Mouse (Mus musculus) small intestine, adult 2 months (tissue): ENCODE measurements around the gene Tubb4b. TPM values are rescaled to one million over a fixed set of nuclear protein-coding genes. Genes with fewer than 3 reads are reported as not detected.

ENCODE experiments used
- H3K27ac ChIP-seq: fragments of 200-500 bp; 2 replicates; pipeline ENCODE4 v1.5.1; 2012; ENCODE audit warnings: low read depth, low read length, control low read depth, inconsistent platforms; ENCODE audit not compliant: insufficient read depth
- H3K27me3 ChIP-seq: fragments of 200-500 bp; 2 replicates; pipeline ENCODE4 v1.6.1; 2012; ENCODE audit warnings: mild to moderate bottlenecking, moderate library complexity, low read length, inconsistent platforms; ENCODE audit not compliant: control insufficient read depth, insufficient read depth
- H3K36me3 ChIP-seq: fragments of 200-500 bp; 2 replicates; pipeline ENCODE4 v1.6.1; 2012; ENCODE audit warnings: mild to moderate bottlenecking, low read length, control low read depth, inconsistent platforms; ENCODE audit not compliant: control insufficient read depth, insufficient read depth
- H3K4me1 ChIP-seq: fragments of 200-500 bp; 2 replicates; pipeline ENCODE4 v1.6.1; 2012; ENCODE audit warnings: low read length, inconsistent platforms, mixed read lengths; ENCODE audit not compliant: control insufficient read depth, insufficient read depth, insufficient read length
- H3K4me3 ChIP-seq: fragments of 200-500 bp; 2 replicates; pipeline ENCODE4 v1.5.1; 2012; ENCODE audit warnings: low read depth, mild to moderate bottlenecking, control low read depth, inconsistent platforms, low read length, moderate library complexity
- CTCF ChIP-seq: fragments of 200-500 bp; IDR thresholded peaks from 2 replicates; pipeline ENCODE4 v1.5.1; 2012; ENCODE audit warnings: low read depth, mild to moderate bottlenecking, control low read depth, inconsistent platforms, low read length, moderate library complexity, mixed read lengths; ENCODE audit not compliant: insufficient replicate concordance, insufficient read length; ENCODE audit errors: extremely low read depth
- POLR2A ChIP-seq: fragments of 200-500 bp; IDR thresholded peaks from 2 replicates; pipeline ENCODE4 v1.6.1; 2012; ENCODE audit warnings: low read depth, mild to moderate bottlenecking, control low read depth, inconsistent platforms, low read length, moderate library complexity
- WGBS: fragments of 180-500 bp; shearing (Covaris S2); methylation state at CpG from one replicate; pipeline ENCODE4 v1.1.7; 2018; 5-methylcytosine and 5-hydroxymethylcytosine counted together
- polyA plus RNA-seq: library from polyadenylated mRNA; depleted of rRNA; stranded (reverse); fragments of >200 nt; gene quantifications from 2 replicates; pipeline ENCODE4 v1.2.3, GENCODE M21; 2012

Tubb4b gene
- polyA plus RNA-seq, 1 experiment = 881 TPM

DNA sequence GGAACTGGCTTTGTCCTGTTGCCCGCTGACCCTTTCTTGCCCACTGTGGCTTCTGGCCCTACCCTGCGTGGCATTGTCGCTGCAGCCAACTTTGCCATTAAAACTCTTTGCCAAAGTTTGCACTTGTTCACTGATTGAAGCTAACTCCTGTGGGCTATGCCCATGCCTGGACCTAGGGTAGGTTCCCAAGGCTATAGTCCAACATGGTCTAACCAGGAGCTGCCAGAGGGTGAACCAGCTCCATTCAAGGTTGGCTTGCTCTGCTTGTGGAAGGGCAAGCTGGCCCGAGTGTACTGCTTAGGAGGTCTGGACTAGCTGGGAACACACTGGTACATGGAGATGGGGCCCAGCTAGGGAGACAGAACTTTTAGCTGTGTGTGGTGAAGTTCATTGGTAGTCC is 19.6 kb upstream of the Tubb4b start:
- Histone ChIP-seq H3K36me3 (peaks cover 10% of the 10 kb centered on the region), H3K4me1 (peaks cover 28% of the 10 kb centered on the region), H3K27ac (no peak overlapping the region), H3K4me3 (no peak overlapping the region), H3K27me3 (no peaks in the 10 kb centered on the region; the same call in 1 of the 2 replicates)
- 88% methylated on average over 4 of the region's 4 CpGs for WGBS
- no peak for TF ChIP-seq CTCF
- no peak for TF ChIP-seq POLR2A

DNA sequence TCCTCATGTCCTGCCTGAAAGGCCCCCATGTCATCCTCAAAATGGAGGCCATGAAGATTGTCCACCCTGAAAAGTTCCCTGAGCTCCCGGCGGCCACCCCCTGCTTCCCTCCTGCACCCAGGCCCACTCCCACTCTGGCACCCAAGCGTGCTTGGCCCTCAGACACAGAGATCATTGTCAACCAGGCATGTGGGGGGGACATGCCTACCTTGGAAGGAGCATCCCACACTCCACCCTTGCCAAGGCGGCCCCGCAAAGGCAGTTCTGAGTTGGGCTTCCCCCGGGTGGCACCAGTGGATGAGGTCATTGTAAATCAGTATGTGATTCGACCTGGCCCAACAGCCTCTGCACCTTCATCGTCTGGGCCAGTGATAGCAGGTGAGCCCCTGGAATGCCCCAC is 18.8 kb upstream of the Tubb4b start:
- no peak overlapping the region for H3K4me3 ChIP-seq
- 83% methylated on average over 8 of the region's 8 CpGs for WGBS
- no peak overlapping the region for H3K27ac ChIP-seq
- H3K27me3 ChIP-seq = no peaks in the 10 kb centered on the region; the same call in 1 of the 2 replicates
- H3K4me1 ChIP-seq = peaks cover 28% of the 10 kb centered on the region
- TF ChIP-seq POLR2A = no peak
- TF ChIP-seq CTCF = no peak
- H3K36me3 ChIP-seq = peaks cover 5% of the 10 kb centered on the region; the same call in 1 of the 2 replicates

DNA sequence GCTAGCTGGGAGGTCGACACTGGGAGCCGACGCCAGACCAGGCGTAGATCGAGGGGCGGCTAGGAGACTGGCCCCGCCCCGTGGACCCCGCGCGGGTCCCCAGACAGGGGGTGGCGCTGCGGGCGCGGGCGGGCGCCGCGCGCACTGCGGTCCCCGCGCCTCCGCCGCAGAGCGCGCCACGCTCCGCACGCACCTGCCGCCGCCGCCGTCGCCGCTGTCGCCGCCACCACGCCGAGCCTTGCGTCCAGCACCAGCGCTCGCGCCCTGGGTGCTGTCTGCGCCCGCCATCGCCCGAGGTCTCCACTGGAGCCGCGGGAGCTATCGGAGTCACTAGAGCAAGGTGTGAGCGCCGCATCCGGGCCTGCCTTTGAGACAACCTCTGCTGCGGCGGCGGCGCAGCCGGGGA is 17.6 kb upstream of the Tubb4b start, which contains the start of the genes Rnf208 and Cysrt1:
TSS of gene Rnf208 (plus strand) at position 155 of the 406 bp plus-strand sequence.
TSS of gene Cysrt1 (minus strand) at position 352 of the 406 bp plus-strand sequence.
- WGBS = under 1% methylated on average over 55 of the region's 59 CpGs
- Histone ChIP-seq H3K27me3 (no peaks in the 10 kb centered on the region; the same call in 1 of the 2 replicates), H3K4me3 (peak within 1 kb of the TSS; percentile 70), H3K27ac (peak within 1 kb of the TSS; percentile 31; the same call in 1 of the 2 replicates), H3K36me3 (no peaks in the 10 kb centered on the region; the same call in 1 of the 2 replicates), H3K4me1 (peaks cover 38% of the 10 kb centered on the region)
- TF ChIP-seq CTCF (no peak), POLR2A (no peak)

DNA sequence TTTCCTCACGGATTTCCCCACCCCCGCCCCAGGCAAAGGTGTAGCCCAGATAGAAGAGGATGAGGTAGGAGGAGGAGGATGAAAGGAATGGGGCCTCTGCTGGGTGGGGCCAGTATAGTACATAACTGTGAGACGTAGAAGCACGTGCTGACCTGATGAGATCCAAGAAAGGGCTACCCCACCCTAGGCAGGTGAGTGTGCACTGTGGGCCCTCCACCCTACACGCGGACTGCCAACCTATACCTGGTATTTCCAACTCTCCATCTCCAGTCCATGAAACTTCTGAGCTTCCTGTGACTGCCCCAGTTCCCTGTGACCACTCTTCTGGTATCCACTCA is 16.9 kb upstream of the Tubb4b start:
- Histone ChIP-seq H3K4me3 (peak overlapping the region; percentile 70), H3K4me1 (peaks cover 32% of the 10 kb centered on the region), H3K36me3 (no peaks in the 10 kb centered on the region; the same call in 1 of the 2 replicates), H3K27me3 (no peaks in the 10 kb centered on the region; the same call in 1 of the 2 replicates), H3K27ac (peak overlapping the region; percentile 31; the same call in 1 of the 2 replicates)
- no peak for TF ChIP-seq POLR2A
- TF ChIP-seq CTCF = no peak
- 11% methylated on average over 6 of the region's 6 CpGs for WGBS

DNA sequence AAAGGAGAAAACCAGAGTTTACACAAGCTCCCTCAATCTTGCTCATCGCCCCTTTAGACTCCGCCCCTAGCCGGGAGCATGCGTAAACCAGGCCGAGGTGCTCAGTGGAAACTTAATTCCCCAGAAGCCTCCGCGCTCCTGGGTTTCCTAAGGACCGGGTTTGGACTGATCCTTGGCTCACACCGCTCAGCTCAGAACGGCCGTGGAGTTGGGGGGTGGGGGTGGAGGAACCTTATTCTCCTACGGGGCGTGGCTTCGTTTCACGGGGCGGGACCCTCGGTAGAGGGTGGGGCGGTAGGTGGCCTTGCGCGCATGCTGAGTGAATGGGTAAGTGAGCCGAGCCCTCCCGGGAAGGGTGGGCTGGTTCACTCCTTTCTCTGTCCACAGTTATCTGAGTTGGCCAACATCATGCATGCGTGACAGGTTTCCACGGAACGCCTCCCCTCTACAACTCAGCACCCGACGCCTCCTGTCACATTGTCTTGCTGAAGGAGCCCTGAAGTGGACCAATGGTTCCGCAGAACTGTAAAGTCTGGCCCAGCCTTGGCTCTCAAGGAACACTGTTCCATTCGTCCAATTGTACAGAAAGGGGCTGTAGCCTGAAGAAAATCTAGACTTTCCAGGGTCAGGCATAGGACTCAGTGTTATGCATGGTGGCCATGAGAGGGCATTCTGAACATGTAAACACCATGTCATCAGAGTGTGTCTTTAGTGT is 16.4 kb upstream of the Tubb4b start:
- peaks cover 30% of the 10 kb centered on the region for H3K4me1 ChIP-seq
- H3K36me3 ChIP-seq = no peaks in the 10 kb centered on the region; the same call in 1 of the 2 replicates
- H3K4me3 ChIP-seq = peak overlapping the region; percentile 70
- TF ChIP-seq CTCF = no peak
- peak; percentile 35; the same call in 1 of the 2 replicates for TF ChIP-seq POLR2A
- peak overlapping the region; percentile 31; the same call in 1 of the 2 replicates for H3K27ac ChIP-seq
- H3K27me3 ChIP-seq = no peaks in the 10 kb centered on the region; the same call in 1 of the 2 replicates
- WGBS = 2% methylated on average over 29 of the region's 29 CpGs

DNA sequence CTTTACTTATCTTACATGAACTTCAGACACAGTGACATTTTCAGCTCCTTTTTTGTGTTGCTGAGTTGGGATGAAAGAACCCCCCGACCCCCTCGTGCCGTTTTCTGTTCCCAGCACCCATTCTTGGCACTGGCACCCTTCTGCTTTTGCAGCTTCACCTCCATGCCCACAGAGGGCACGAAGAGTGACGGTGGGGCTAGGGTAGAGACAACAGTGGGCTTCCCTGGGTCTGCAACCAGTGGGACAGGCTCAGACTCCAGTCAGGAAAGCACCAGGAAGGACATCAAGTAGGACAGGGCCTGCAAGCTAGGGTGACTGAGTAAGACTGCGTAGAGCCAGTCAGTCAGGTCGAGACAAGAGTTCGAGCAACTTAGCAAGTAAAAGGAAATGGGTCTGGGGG is 15.8 kb upstream of the Tubb4b start:
- H3K27ac ChIP-seq = 0 out of 2 replicates have a peak overlapping the region, but pooled peaks have one; percentile 31
- no peaks in the 10 kb centered on the region; the same call in 1 of the 2 replicates for H3K27me3 ChIP-seq
- TF ChIP-seq CTCF = no peak
- TF ChIP-seq POLR2A = no peak
- no peaks in the 10 kb centered on the region; the same call in 1 of the 2 replicates for H3K36me3 ChIP-seq
- H3K4me1 ChIP-seq = peaks cover 33% of the 10 kb centered on the region
- WGBS = 68% methylated on average over 8 of the region's 8 CpGs
- H3K4me3 ChIP-seq = no peak overlapping the region

DNA sequence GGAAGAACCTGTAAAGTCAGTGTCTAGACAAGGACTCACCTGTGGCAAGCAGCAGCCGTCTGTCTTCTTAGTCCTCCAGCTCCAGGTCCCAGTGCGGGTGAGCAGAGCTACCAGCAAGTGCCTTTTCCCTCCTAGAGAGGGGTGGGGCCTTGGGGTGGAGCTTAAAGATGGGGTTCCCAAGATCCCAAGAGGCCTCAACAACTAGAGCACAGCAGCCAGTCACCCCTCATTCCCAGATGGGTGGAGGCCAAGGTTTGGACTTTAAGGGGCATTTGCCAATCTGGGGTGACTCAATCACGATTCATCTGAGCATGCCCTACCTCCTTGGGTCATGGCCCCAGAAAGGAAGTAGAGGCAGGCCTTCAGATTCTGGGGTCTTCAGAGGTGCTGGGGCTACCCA is 15.3 kb upstream of the Tubb4b start:
- Histone ChIP-seq H3K4me3 (no peak overlapping the region), H3K27me3 (no peaks in the 10 kb centered on the region; the same call in 1 of the 2 replicates), H3K36me3 (no peaks in the 10 kb centered on the region), H3K4me1 (peaks cover 37% of the 10 kb centered on the region), H3K27ac (no peak overlapping the region)
- WGBS = 81% methylated on average over 3 of the region's 3 CpGs
- no peak for TF ChIP-seq CTCF
- no peak for TF ChIP-seq POLR2A
